Mouse (Mus musculus) megakaryocyte, embryonic 14.5 days (primary cell): ENCODE data around the gene Bloc1s5. TPM values are rescaled to one million over a fixed set of nuclear protein-coding genes. Genes with fewer than 3 reads are reported as not detected.

Source experiments
- H3K27me3 ChIP-seq: replicated peaks from 2 replicates; pipeline ENCODE3; 2012; ENCODE audit warnings: inconsistent platforms
- H3K36me3 ChIP-seq: replicated peaks from 2 replicates; pipeline ENCODE3; 2012; ENCODE audit warnings: low read length, inconsistent platforms, mixed read lengths
- H3K4me1 ChIP-seq: 2 replicates; pipeline ENCODE4 v1.6.1; 2012; ENCODE audit warnings: inconsistent platforms
- H3K4me3 ChIP-seq: replicated peaks from 2 replicates; pipeline ENCODE3; 2012; ENCODE audit warnings: moderate library complexity, mild to moderate bottlenecking, inconsistent platforms
- H3K9me3 ChIP-seq: 2 replicates; pipeline ENCODE4 v1.6.1; 2012; ENCODE audit warnings: inconsistent platforms
- FLI1 ChIP-seq: IDR thresholded peaks from 2 replicates; pipeline ENCODE4 v1.6.1; 2012; ENCODE audit warnings: low read length, inconsistent platforms, mixed read lengths
- GATA1 ChIP-seq: IDR thresholded peaks from 3 replicates; pipeline ENCODE4 v1.6.1; 2012; ENCODE audit warnings: mixed read lengths, low read length, inconsistent platforms, borderline replicate concordance
- polyA plus RNA-seq: library from polyadenylated mRNA; stranded (reverse); fragments of >175 nt; gene quantifications from 2 replicates; pipeline ENCODE4 v1.2.3, GENCODE M21; 2012; ENCODE audit warnings: low replicate concordance; ENCODE audit not compliant: insufficient read depth

The Bloc1s5 gene
- polyA plus RNA-seq, 1 experiment: 6.2 TPM

GRCm38 (mm10) chr13:38580601-38581457, 54.1 kb downstream of the Bloc1s5 start:
- peaks cover 15% of the 10 kb centered on the region for H3K4me1 ChIP-seq
- H3K27me3 ChIP-seq: peaks cover 54% of the 10 kb centered on the region
- H3K36me3 ChIP-seq: no peaks in the 10 kb centered on the region
- H3K4me3 ChIP-seq: peak overlapping the region; percentile 89
- TF ChIP-seq GATA1 (no peak), FLI1 (no peak)
- no peaks in the 10 kb centered on the region for H3K9me3 ChIP-seq

GRCm38 (mm10) chr13:38579971-38580600, 54.8 kb downstream of the Bloc1s5 start:
- H3K4me3 ChIP-seq: peak overlapping the region; percentile 89
- TF ChIP-seq FLI1 (no peak), GATA1 (no peak)
- peaks cover 54% of the 10 kb centered on the region for H3K27me3 ChIP-seq

GRCm38 (mm10) chr13:38574668-38575067, 60.2 kb downstream of the Bloc1s5 start:
- no peak for TF ChIP-seq FLI1
- TF ChIP-seq GATA1: no peak
- Histone ChIP-seq H3K9me3 (no peaks in the 10 kb centered on the region), H3K4me1 (peaks cover 2% of the 10 kb centered on the region), H3K4me3 (no peak overlapping the region), H3K36me3 (no peaks in the 10 kb centered on the region), H3K27me3 (peaks cover 24% of the 10 kb centered on the region)

More at GRCm38 (mm10) chr13:38579971-38580600, 54.8 kb downstream of the Bloc1s5 start:
- Histone ChIP-seq H3K9me3 (no peaks in the 10 kb centered on the region), H3K36me3 (no peaks in the 10 kb centered on the region), H3K4me1 (peaks cover 15% of the 10 kb centered on the region)

GRCm38 (mm10) chr13:38573281-38573680, 61.6 kb downstream of the Bloc1s5 start:
- Histone ChIP-seq H3K9me3 (no peaks in the 10 kb centered on the region), H3K36me3 (no peaks in the 10 kb centered on the region), H3K27me3 (peaks cover 14% of the 10 kb centered on the region), H3K4me3 (no peak overlapping the region), H3K4me1 (no peaks in the 10 kb centered on the region)
- TF ChIP-seq FLI1 (no peak), GATA1 (no peak)

- peaks cover 9% of the 10 kb centered on the region for H3K27me3 ChIP-seq
- H3K4me1 ChIP-seq: no peaks in the 10 kb centered on the region
- H3K4me3 ChIP-seq: no peak overlapping the region
- H3K36me3 ChIP-seq: no peaks in the 10 kb centered on the region
- TF ChIP-seq FLI1 (no peak), GATA1 (no peak)
- H3K9me3 ChIP-seq: 0 out of 2 replicates have a peak, but pooled peaks cover 3% of the 10 kb centered on the region
Observed at GRCm38 (mm10) chr13:38565245-38565644, 69.7 kb downstream of the Bloc1s5 start.

GRCm38 (mm10) chr13:38554611-38555010, 80.3 kb downstream of the Bloc1s5 start:
- no peaks in the 10 kb centered on the region for H3K36me3 ChIP-seq
- H3K4me1 ChIP-seq: 0 out of 2 replicates have a peak, but pooled peaks cover 3% of the 10 kb centered on the region
- TF ChIP-seq FLI1 (no peak), GATA1 (no peak)
- H3K27me3 ChIP-seq: peaks cover 4% of the 10 kb centered on the region
- peaks cover 5% of the 10 kb centered on the region; the same call in 1 of the 2 replicates for H3K9me3 ChIP-seq
- H3K4me3 ChIP-seq: no peak overlapping the region

- 0 out of 2 replicates have a peak, but pooled peaks cover 3% of the 10 kb centered on the region for H3K4me1 ChIP-seq
- H3K4me3 ChIP-seq: no peak overlapping the region
- H3K36me3 ChIP-seq: no peaks in the 10 kb centered on the region
- TF ChIP-seq FLI1: no peak
- no peak for TF ChIP-seq GATA1
- peaks cover 5% of the 10 kb centered on the region; the same call in 1 of the 2 replicates for H3K9me3 ChIP-seq
- H3K27me3 ChIP-seq: peaks cover 4% of the 10 kb centered on the region
Observed at GRCm38 (mm10) chr13:38554210-38554609, 80.7 kb downstream of the Bloc1s5 start.

- Histone ChIP-seq H3K9me3 (peaks cover 8% of the 10 kb centered on the region), H3K27me3 (peaks cover 5% of the 10 kb centered on the region), H3K36me3 (no peaks in the 10 kb centered on the region), H3K4me3 (no peak overlapping the region), H3K4me1 (0 out of 2 replicates have a peak, but pooled peaks cover 3% of the 10 kb centered on the region)
- TF ChIP-seq FLI1 (no peak), GATA1 (no peak)
Observed at GRCm38 (mm10) chr13:38548681-38549080, 86.2 kb downstream of the Bloc1s5 start.

- TF ChIP-seq GATA1 (no peak), FLI1 (no peak)
- Histone ChIP-seq H3K9me3 (peaks cover 12% of the 10 kb centered on the region), H3K36me3 (no peaks in the 10 kb centered on the region), H3K4me1 (0 out of 2 replicates have a peak, but pooled peaks cover 3% of the 10 kb centered on the region), H3K4me3 (no peak overlapping the region), H3K27me3 (peaks cover 5% of the 10 kb centered on the region)
Observed at GRCm38 (mm10) chr13:38547717-38548116, 87.2 kb downstream of the Bloc1s5 start.

GRCm38 (mm10) chr13:38546754-38547153, 88.2 kb downstream of the Bloc1s5 start:
- Histone ChIP-seq H3K27me3 (peaks cover 6% of the 10 kb centered on the region), H3K36me3 (no peaks in the 10 kb centered on the region), H3K9me3 (peaks cover 12% of the 10 kb centered on the region), H3K4me1 (no peaks in the 10 kb centered on the region), H3K4me3 (no peak overlapping the region)
- TF ChIP-seq GATA1 (no peak), FLI1 (no peak)
